Mouse (Mus musculus) effector memory CD4-positive, alpha-beta T cell, adult 7 months (primary cell): ENCODE data around the gene AA986860. TPM values are rescaled to one million over a fixed set of nuclear protein-coding genes. Genes with fewer than 3 reads are reported as not detected.

ENCODE experiments used
- polyA plus RNA-seq: library from polyadenylated mRNA; unstranded; fragments of 100-300 nt; shearing (Covaris generic); gene quantifications from one replicate; pipeline ENCODE4 v1.2.1, GENCODE M21; 2017

The AA986860 gene
- polyA plus RNA-seq = not detected

DNA sequence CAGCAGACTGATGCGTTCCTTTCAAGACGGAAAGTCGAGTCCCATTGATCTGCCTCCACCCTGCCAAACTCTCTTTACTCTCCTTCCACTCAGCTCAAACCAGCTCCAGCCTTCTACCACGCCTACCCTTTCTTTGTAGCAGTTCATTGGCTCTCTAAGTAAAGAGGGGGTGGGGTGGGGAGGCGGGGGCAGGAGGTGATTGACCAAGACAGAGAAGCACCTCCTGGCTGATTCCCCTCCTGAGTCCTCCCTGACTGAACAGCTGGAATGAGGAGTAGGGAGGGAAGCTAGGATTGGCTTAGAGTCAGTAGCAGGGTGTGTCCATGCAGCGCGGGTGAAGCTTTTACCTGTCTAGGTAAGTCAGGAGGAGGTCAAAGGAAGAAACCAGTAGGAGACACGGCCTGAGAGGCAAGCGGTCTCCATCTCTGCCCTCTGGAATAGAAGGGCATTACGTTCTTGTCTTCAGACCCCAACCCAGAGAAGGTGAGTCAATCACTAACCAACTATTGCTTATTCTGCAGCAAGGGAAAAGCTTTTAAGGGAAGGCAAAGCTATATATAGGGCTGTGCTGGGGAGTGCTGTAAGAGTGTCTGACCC is at the start of gene AA986860:
Gene AA986860, plus strand, starts transcription at position 236 of the 597 bp plus-strand sequence.

DNA sequence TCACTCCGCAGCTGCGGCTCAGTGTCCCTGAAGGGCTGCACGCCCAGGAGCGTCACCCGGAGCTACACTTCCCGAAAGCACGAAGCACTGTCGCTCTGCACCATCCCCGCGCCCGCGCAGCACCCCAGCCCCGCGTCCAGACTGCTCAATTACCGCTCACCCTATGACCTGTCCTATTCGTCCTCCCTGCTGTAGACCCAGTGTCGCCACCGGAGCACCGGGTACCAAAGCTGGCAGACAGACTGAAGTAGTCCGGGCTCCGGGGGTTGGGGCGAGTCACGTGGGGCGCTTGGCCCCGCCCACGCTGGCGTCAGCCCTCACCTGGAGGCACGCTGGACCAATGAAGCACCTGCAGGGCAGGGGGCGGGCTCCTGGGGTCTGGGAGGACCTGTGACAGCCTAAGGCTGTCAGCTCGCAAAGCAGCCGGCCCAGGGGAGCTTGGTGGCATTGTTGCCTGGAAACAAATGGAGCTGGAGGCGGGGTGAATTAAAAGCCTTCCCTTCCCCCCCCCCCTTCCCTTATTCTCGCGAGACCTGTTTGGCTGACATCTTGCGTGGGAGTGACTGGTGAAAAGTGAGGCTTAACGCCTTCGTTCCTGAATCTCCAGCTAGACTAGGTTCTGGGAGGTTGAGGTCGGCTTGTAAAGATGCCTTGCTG is 16.1 kb upstream of the AA986860 start, which contains the start of gene Gm29427:
Gene Gm29427, minus strand, starts transcription at position 239 of the 657 bp plus-strand sequence.

DNA sequence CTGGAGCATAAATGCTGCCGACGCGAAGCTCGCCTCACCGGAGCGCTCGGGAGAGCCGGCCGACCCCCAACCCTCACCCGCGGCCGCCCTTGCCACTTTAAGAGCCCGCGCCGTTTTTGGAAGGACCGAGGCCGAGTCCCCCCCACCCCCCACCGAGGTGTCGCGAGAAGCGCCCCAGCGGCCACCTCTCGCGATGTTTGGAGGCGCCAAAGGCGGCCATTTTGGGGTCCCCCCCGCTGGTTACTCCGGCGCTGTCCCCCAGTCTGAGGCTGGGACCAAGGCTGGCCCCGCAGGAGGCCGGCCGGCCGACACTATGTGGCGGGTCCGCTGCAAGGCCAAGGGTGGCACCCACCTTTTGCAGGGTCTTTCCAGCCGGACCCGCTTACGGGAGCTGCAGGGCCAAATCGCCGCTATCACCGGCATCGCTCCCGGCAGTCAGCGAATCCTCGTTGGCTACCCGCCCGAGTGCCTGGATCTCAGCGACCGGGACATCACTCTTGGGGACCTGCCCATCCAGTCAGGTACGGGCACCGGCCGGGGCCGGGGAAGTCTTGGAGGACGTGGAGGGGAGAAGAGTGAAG is 14.4 kb upstream of the AA986860 start, which contains the start of gene Yod1:
Gene Yod1, plus strand, starts transcription at position 37 of the 581 bp plus-strand sequence.

DNA sequence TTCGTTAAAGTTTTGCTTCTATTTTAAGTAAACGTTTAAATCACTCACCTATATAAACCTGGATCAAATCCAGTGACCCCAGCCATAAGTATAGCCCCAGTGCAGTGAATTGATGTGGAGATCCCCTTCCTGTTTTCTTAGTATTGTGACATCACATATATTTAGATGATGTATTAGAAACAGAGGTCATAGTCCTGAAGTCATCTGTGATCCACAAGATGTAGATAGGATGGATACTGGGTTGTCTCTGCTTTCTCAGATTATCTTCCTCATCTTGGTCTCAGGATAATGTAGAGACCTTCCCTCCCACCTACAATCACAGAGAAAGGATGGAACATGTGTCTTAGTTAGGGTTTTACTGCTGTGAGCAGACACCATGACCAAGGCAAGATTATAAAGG is 2.6 kb upstream of the AA986860 start, which contains the start of gene Pfkfb2:
Gene Pfkfb2, minus strand, starts transcription at position 101 of the 400 bp plus-strand sequence.

Other genes starting within 250 kb of the AA986860 start
- not detected for gene Zp3r, start 102.4 kb upstream of the AA986860 start, polyA plus RNA-seq
- not detected for gene C4bp, start 70.3 kb upstream of the AA986860 start, polyA plus RNA-seq
- gene Gm29427, start 16.2 kb upstream of the AA986860 start, polyA plus RNA-seq = not detected
- 3.6 TPM for gene Yod1, start 14.6 kb upstream of the AA986860 start, polyA plus RNA-seq
- 5.5 TPM for gene Pfkfb2, start 2.7 kb upstream of the AA986860 start, polyA plus RNA-seq
- not detected for gene Fcamr, start 68.9 kb downstream of the AA986860 start, polyA plus RNA-seq
- gene Pigr, start 94.7 kb downstream of the AA986860 start, polyA plus RNA-seq = 0.51 TPM
- not detected for gene Fcmr, start 133.7 kb downstream of the AA986860 start, polyA plus RNA-seq
- not detected for gene Il24, start 155.5 kb downstream of the AA986860 start, polyA plus RNA-seq
- gene Il20, start 179.5 kb downstream of the AA986860 start, polyA plus RNA-seq = not detected
- not detected for gene Il19, start 208.1 kb downstream of the AA986860 start, polyA plus RNA-seq